Mouse (Mus musculus): ENCODE results near the gene Plxna4.

- TF ChIP-seq MAX (IDR thresholded peaks at IDR 0.05; ENCODE audit: low read length), result no peak
- no peak for TF ChIP-seq SIN3A (IDR thresholded peaks at IDR 0.05; ENCODE audit: low read length)
- TF ChIP-seq TBP (conservative IDR thresholded peaks at IDR 0.05; ENCODE audit: low read depth, low read length), result no peak
- no peak for TF ChIP-seq CTCF (conservative IDR thresholded peaks at IDR 0.05 in 1 of 2, IDR thresholded peaks at IDR 0.05 in 1 of 2; ENCODE audit: low read depth in 2 of 2, low read length in 2 of 2)
- TF ChIP-seq KAT2A (IDR thresholded peaks at IDR 0.05; ENCODE audit: insufficient replicate concordance, low read length), result no peak
These were observed 181.5 kb downstream of the Plxna4 start for GRCm38 (mm10) chr6:32406316-32407095.
